In genomic region chr11:29571536-29571935, GRCm38 (mm10) we compare ENCODE assay signal across 19 mouse cellular contexts. TPM values are rescaled to one million over a fixed set of nuclear protein-coding genes. Genes with fewer than 3 reads are reported as not detected.
"Had no signal": no experiment of that assay in that cellular context is flagged by ENCODE, and none has a peak within 500 bp of the region (broad histone marks: within the 10 kb centered on the region; RNA-seq: fewer than 3 reads in every experiment).

No protein-coding gene starts in this region.

- H3K9me3 ChIP-seq: kidney, embryonic 15.5 days; limb, embryonic 12.5 days; limb, embryonic 15.5 days; midbrain, embryonic 12.5 days; midbrain, embryonic 15.5 days; neural tube, embryonic 12.5 days; neural tube, embryonic 15.5 days; stomach, embryonic 15.5 days had no signal

- DNase-seq: kidney, adult 2 months; kidney, postnatal 10 days; kidney, postnatal 36 days; left cerebral cortex, postnatal 4 days; lung, adult 18-20 months; right cerebral cortex, adult 18-20 months; right cerebral cortex, postnatal 25 days; spleen, adult 18-20 months; thymus, postnatal 25 days had no signal

- H3K4me1 ChIP-seq: kidney, embryonic 15.5 days; limb, embryonic 12.5 days; limb, embryonic 15.5 days; midbrain, embryonic 12.5 days; midbrain, embryonic 15.5 days; neural tube, embryonic 12.5 days; neural tube, embryonic 15.5 days; stomach, embryonic 15.5 days had no signal

- H3K36me3 ChIP-seq: kidney, embryonic 15.5 days; limb, embryonic 12.5 days; limb, embryonic 15.5 days; midbrain, embryonic 12.5 days; midbrain, embryonic 15.5 days; neural tube, embryonic 12.5 days; neural tube, embryonic 15.5 days; stomach, embryonic 15.5 days had no signal

- H3K27me3 ChIP-seq: kidney, embryonic 15.5 days; limb, embryonic 12.5 days; limb, embryonic 15.5 days; midbrain, embryonic 12.5 days; midbrain, embryonic 15.5 days; neural tube, embryonic 12.5 days; neural tube, embryonic 15.5 days; stomach, embryonic 15.5 days had no signal

- ATAC-seq: midbrain, embryonic 15.5 days had no signal

- H3K4me3 ChIP-seq: kidney, embryonic 15.5 days; limb, embryonic 12.5 days; limb, embryonic 15.5 days; midbrain, embryonic 12.5 days; midbrain, embryonic 15.5 days; neural tube, embryonic 12.5 days; neural tube, embryonic 15.5 days; stomach, embryonic 15.5 days had no signal

- H3K9ac ChIP-seq: kidney, embryonic 15.5 days; limb, embryonic 12.5 days; limb, embryonic 15.5 days; liver, embryonic 14.5 days; midbrain, embryonic 12.5 days; midbrain, embryonic 15.5 days; neural tube, embryonic 12.5 days; neural tube, embryonic 15.5 days; stomach, embryonic 15.5 days had no signal

- H3K4me2 ChIP-seq: kidney, embryonic 15.5 days; limb, embryonic 12.5 days; limb, embryonic 15.5 days; liver, embryonic 11.5 days; midbrain, embryonic 12.5 days; midbrain, embryonic 15.5 days; neural tube, embryonic 12.5 days; neural tube, embryonic 15.5 days; stomach, embryonic 15.5 days had no signal

- H3K27ac ChIP-seq: kidney, embryonic 15.5 days; limb, embryonic 12.5 days; limb, embryonic 15.5 days; liver, embryonic 14.5 days; midbrain, embryonic 12.5 days; midbrain, embryonic 15.5 days; neural tube, embryonic 12.5 days; neural tube, embryonic 15.5 days; stomach, embryonic 15.5 days had no signal

RNA-seq across cellular contexts. Expression of gene Clhc1, which starts 23.8 kb away (rescaled TPM):
- polyA plus RNA-seq: kidney, embryonic 15.5 days had no signal
